Mouse (Mus musculus) forebrain, embryonic 14.5 days (tissue): ENCODE measurements at regions not wholly inside any gene's neighbourhood (a gene's known extent, or its start where the extent isn't known, plus 50 kb on each side); places are given as distances from the start of the nearest gene placed in this dataset.

ENCODE experiments used
- ATAC-seq: fragments of 200-750 bp; cut with Nextera tagmentation; 2 replicates; pipeline ENCODE4 v1.8.0; 2017; ENCODE audit warnings: mild to moderate bottlenecking, moderate library complexity
- DNase-seq: peaks from one replicate; pipeline ENCODE4 v3.0.0-alpha.2; 2015; ENCODE audit warnings: low spot score
- H3K27ac ChIP-seq: fragments of 300-500 bp; sonication (generic); 2 replicates; pipeline ENCODE4 v1.5.1; 2014; ENCODE audit warnings: low read depth, mild to moderate bottlenecking, control low read depth, low read length, moderate library complexity
- H3K27me3 ChIP-seq: fragments of 300-500 bp; sonication (generic); replicated peaks from 2 replicates; pipeline ENCODE4 v1.6.1; 2014; ENCODE audit warnings: low read length, control low read depth, mixed read lengths; ENCODE audit not compliant: control insufficient read depth, insufficient read depth
- H3K36me3 ChIP-seq: fragments of 300-500 bp; sonication (generic); 2 replicates; pipeline ENCODE4 v1.6.1; 2014; ENCODE audit warnings: low read length, control low read depth; ENCODE audit not compliant: control insufficient read depth, insufficient read depth
- H3K4me1 ChIP-seq: fragments of 300-500 bp; sonication (generic); 2 replicates; pipeline ENCODE4 v1.6.1; 2014; ENCODE audit warnings: antibody characterized with exemption, low read length, control low read depth; ENCODE audit not compliant: control insufficient read depth, insufficient read depth
- H3K4me2 ChIP-seq: fragments of 300-500 bp; sonication (generic); 2 replicates; pipeline ENCODE4 v1.6.1; 2014; ENCODE audit warnings: mild to moderate bottlenecking, control low read depth, low read length
- H3K4me3 ChIP-seq: fragments of 300-500 bp; sonication (generic); 2 replicates; pipeline ENCODE4 v1.5.1; 2014; ENCODE audit warnings: low read depth, low read length, control low read depth
- H3K9ac ChIP-seq: fragments of 300-500 bp; sonication (generic); 2 replicates; pipeline ENCODE4 v1.6.1; 2014; ENCODE audit warnings: mild to moderate bottlenecking, low read length, control low read depth, moderate library complexity
- H3K9me3 ChIP-seq: fragments of 300-500 bp; sonication (generic); replicated peaks from 2 replicates; pipeline ENCODE4 v1.6.1; 2016; ENCODE audit warnings: low read length, control low read depth, mixed read lengths; ENCODE audit not compliant: control insufficient read depth
- WGBS: fragments of 180-500 bp; shearing (Covaris S2); extraction: QIAGEN DNeasy Blood & Tissue Kit; methylation state at CpG from one replicate; pipeline ENCODE4 v1.1.7; 2014; 5-methylcytosine and 5-hydroxymethylcytosine counted together

DNA sequence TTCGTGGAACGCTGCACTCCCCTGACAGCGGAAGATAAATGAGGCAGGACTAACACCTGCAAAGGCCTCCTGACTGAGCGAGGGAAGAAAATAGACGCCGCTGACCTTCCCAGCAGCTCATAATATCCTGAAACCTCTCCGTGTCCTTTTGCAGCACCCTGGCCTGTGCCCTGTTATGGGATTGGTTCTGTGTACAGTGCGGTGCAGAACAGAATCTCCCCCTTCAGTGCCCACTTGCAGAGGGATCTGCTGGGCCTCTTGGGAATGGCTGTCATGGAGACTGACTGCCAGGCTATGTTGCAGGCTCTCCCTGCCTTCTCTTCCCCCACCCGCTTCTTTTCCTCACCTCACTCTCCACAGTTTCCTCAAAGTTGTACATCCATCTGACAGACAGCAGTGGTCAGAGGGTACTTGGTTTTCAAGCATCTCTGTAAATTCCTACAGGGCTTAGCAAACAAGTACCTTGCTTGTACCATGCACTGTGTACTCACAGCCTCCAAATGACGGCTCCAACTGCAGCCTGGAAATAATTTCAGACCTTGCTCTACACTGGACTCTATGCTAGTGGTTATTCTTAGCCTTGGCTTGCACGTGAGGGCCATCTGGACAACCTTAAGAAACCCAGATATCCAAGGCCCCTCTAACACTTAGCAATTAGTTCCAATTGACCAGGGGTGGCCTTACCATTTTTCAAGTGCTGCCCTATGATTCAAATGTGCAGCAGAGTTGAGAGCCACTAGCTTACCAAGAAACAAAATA is 382.7 kb downstream of the Gm45692 start:
- Histone ChIP-seq H3K4me2 (no peak overlapping the region), H3K9me3 (no peaks in the 10 kb centered on the region), H3K4me1 (no peaks in the 10 kb centered on the region), H3K27ac (no peak overlapping the region), H3K27me3 (no peaks in the 10 kb centered on the region), H3K36me3 (no peaks in the 10 kb centered on the region), H3K4me3 (no peak overlapping the region), H3K9ac (no peak overlapping the region)
- ATAC-seq (no peak), DNase-seq (no peak)
- 85% methylated on average over 11 of the region's 11 CpGs for WGBS

GRCm38 (mm10) chr8:26502772-26503171 is 383.4 kb downstream of the Gm45692 start:
- H3K4me1 ChIP-seq = no peaks in the 10 kb centered on the region
- ATAC-seq = no peak

DNA sequence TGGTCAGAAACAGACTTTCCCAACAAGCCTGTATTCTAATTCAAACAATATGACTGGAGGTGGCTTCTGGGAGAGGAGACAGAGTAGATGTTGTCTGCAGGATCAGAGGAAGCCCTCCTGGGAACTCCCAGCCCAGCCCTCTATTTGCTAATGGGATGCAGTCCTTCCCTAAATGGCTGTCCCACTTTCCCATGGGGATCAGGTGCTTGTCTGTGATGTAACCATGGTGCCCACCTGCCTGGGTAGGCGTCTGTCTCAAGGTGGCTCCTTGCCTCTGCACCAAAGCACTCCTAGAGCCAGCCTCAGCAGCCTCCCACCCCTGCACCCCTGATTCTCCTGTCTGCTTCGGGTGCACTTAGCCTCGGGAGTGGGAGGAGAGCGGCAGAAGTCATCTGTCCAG is 384.6 kb downstream of the Gm45692 start:
- Histone ChIP-seq H3K9me3 (no peaks in the 10 kb centered on the region), H3K9ac (no peak overlapping the region), H3K4me3 (no peak overlapping the region), H3K27ac (no peak overlapping the region), H3K36me3 (no peaks in the 10 kb centered on the region), H3K4me1 (no peaks in the 10 kb centered on the region), H3K27me3 (no peaks in the 10 kb centered on the region), H3K4me2 (no peak overlapping the region)
- DNase-seq (no peak), ATAC-seq (no peak)
- 74% methylated on average over 4 of the region's 4 CpGs for WGBS

More at GRCm38 (mm10) chr8:26502772-26503171, 383.4 kb downstream of the Gm45692 start:
- Histone ChIP-seq H3K4me2 (no peak overlapping the region), H3K27me3 (no peaks in the 10 kb centered on the region), H3K4me3 (no peak overlapping the region), H3K36me3 (no peaks in the 10 kb centered on the region), H3K9me3 (no peaks in the 10 kb centered on the region), H3K9ac (no peak overlapping the region), H3K27ac (no peak overlapping the region)
- WGBS = 65% methylated on average over 4 of the region's 4 CpGs
- DNase-seq = no peak

DNA sequence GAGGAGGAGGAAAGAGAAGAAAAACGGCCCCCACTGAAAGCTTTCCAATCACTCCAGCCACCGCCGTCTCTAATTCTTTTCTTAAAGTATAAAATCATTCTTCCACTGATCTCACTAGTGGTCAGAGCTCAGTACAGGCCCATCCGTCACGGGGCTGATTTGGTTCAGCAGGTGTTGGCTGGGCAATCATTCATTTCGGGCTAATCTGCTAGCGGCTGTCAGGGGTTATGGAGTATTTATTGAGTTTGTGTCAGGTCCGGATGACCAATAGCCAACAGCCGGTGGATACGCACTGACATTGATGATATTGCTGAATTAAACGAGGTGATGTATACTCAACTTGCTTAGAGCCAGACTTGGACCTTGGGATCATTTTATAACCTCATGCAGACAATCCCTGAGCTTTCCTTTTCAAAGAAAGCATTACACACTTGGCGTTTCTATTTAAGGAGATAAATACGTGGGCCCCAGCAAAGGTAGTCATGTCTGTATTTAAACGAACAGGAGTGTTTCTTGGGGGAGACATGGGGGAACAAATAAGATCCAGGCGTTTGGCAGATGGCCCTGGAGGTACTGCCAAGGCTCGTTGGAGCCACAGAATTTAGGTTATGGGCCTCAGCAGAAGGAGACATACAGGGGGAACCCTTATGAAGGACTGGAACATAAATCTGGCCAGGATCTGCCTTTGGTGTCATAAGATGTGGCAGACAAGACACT is 385.1 kb downstream of the Gm45692 start:
- Histone ChIP-seq H3K4me3 (no peak overlapping the region), H3K9ac (no peak overlapping the region), H3K9me3 (no peaks in the 10 kb centered on the region), H3K27me3 (no peaks in the 10 kb centered on the region), H3K27ac (no peak overlapping the region), H3K4me1 (no peaks in the 10 kb centered on the region), H3K36me3 (no peaks in the 10 kb centered on the region), H3K4me2 (no peak overlapping the region)
- no peak for ATAC-seq
- WGBS = 75% methylated on average over 16 of the region's 16 CpGs
- no peak for DNase-seq

GRCm38 (mm10) chr8:26507611-26508070 is 388.3 kb downstream of the Gm45692 start:
- peak; percentile 16 for DNase-seq

GRCm38 (mm10) chr8:26509254-26509653 is 389.9 kb downstream of the Gm45692 start:
- Histone ChIP-seq H3K36me3 (no peaks in the 10 kb centered on the region), H3K27me3 (no peaks in the 10 kb centered on the region), H3K4me1 (no peaks in the 10 kb centered on the region), H3K9ac (no peak overlapping the region), H3K9me3 (no peaks in the 10 kb centered on the region), H3K4me2 (no peak overlapping the region), H3K27ac (no peak overlapping the region), H3K4me3 (no peak overlapping the region)
- WGBS = 82% methylated on average over 3 of the region's 3 CpGs
- ATAC-seq (no peak), DNase-seq (no peak)

More at GRCm38 (mm10) chr8:26507611-26508070, 388.3 kb downstream of the Gm45692 start:
- no peaks in the 10 kb centered on the region for H3K27me3 ChIP-seq
- H3K4me1 ChIP-seq = no peaks in the 10 kb centered on the region
- H3K9me3 ChIP-seq = no peaks in the 10 kb centered on the region
- no peaks in the 10 kb centered on the region for H3K36me3 ChIP-seq
- H3K27ac ChIP-seq = no peak overlapping the region; the same call in 1 of the 2 replicates
- H3K4me2 ChIP-seq = no peak overlapping the region
- no peak overlapping the region for H3K9ac ChIP-seq
- ATAC-seq = no peak
- WGBS = 67% methylated on average over 12 of the region's 12 CpGs
- H3K4me3 ChIP-seq = no peak overlapping the region

- H3K27ac ChIP-seq = no peak overlapping the region
- H3K9me3 ChIP-seq = no peaks in the 10 kb centered on the region
- no peak overlapping the region for H3K4me3 ChIP-seq
- DNase-seq (no peak), ATAC-seq (no peak)
- H3K9ac ChIP-seq = no peak overlapping the region
- H3K36me3 ChIP-seq = no peaks in the 10 kb centered on the region
- no peaks in the 10 kb centered on the region for H3K27me3 ChIP-seq
- no peaks in the 10 kb centered on the region for H3K4me1 ChIP-seq
- WGBS = 86% methylated on average over 7 of the region's 7 CpGs
- H3K4me2 ChIP-seq = no peak overlapping the region
Observed at GRCm38 (mm10) chr8:26513001-26513400, 393.7 kb downstream of the Gm45692 start.

DNA sequence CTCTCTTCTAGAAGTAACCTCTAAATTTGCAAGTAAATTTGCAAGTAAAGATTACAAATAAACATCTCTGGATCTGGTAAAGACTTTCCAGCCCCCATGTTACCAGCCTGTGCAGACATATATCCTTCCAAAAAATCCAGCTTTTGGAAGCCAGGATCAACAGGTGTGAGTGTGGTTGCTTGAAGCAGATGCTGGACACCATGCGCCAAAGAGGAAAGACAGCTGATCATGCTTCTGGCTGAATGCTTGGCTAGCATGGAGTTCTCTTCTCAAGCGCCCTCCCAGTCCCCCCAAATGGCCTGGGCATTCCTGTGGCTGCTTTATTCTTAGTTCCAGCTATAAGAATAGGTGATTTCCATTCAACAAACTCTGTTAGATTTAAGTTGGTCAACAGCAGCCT is 404.9 kb downstream of the Gm45692 start:
- ATAC-seq (no peak), DNase-seq (no peak)
- Histone ChIP-seq H3K4me1 (peaks cover 10% of the 10 kb centered on the region), H3K36me3 (no peaks in the 10 kb centered on the region), H3K4me2 (no peak overlapping the region), H3K27ac (no peak overlapping the region), H3K9ac (no peak overlapping the region), H3K9me3 (no peaks in the 10 kb centered on the region), H3K27me3 (no peaks in the 10 kb centered on the region), H3K4me3 (no peak overlapping the region)
- WGBS = 97% methylated on average over 2 of the region's 2 CpGs
